Mouse (Mus musculus) midbrain, embryonic 15.5 days (tissue): ENCODE data around the gene Gm20390. TPM values are rescaled to one million over a fixed set of nuclear protein-coding genes. Genes with fewer than 3 reads are reported as not detected.
"Not testable (repeated sequence)": the region's sequence is repeated elsewhere in the genome, so short reads cannot be mapped to it uniquely, and the experiment has no call there.

ENCODE experiments used
- ATAC-seq: fragments of 200-750 bp; cut with Nextera tagmentation; replicated peaks from 2 replicates; pipeline ENCODE4 v1.8.0; 2017; ENCODE audit warnings: moderate TSS enrichment
- H3K27ac ChIP-seq: fragments of 300-500 bp; sonication (generic); 2 replicates; pipeline ENCODE4 v1.5.1; 2015; ENCODE audit warnings: mild to moderate bottlenecking, inconsistent platforms
- H3K27me3 ChIP-seq: fragments of 300-500 bp; sonication (generic); replicated peaks from 2 replicates; pipeline ENCODE4 v1.6.1; 2015; ENCODE audit warnings: inconsistent platforms
- H3K36me3 ChIP-seq: fragments of 300-500 bp; sonication (generic); replicated peaks from 2 replicates; pipeline ENCODE4 v1.6.1; 2015; ENCODE audit warnings: inconsistent platforms
- H3K4me1 ChIP-seq: fragments of 300-500 bp; sonication (generic); 2 replicates; pipeline ENCODE4 v1.6.1; 2015; ENCODE audit warnings: inconsistent platforms
- H3K4me2 ChIP-seq: fragments of 300-500 bp; sonication (generic); 2 replicates; pipeline ENCODE4 v1.6.1; 2015; ENCODE audit warnings: inconsistent platforms, mild to moderate bottlenecking, moderate library complexity
- H3K4me3 ChIP-seq: fragments of 300-500 bp; sonication (generic); 2 replicates; pipeline ENCODE4 v1.5.1; 2015; ENCODE audit warnings: mild to moderate bottlenecking, inconsistent platforms
- H3K9ac ChIP-seq: fragments of 300-500 bp; sonication (generic); 2 replicates; pipeline ENCODE4 v1.6.1; 2015; ENCODE audit warnings: mild to moderate bottlenecking, inconsistent platforms
- H3K9me3 ChIP-seq: fragments of 300-500 bp; sonication (generic); 2 replicates; pipeline ENCODE4 v1.6.1; 2016; ENCODE audit warnings: inconsistent platforms
- WGBS: fragments of 180-500 bp; shearing (Covaris S2); methylation state at CpG from one replicate; pipeline ENCODE4 v1.1.7; 2015; ENCODE audit warnings: mixed read lengths; 5-methylcytosine and 5-hydroxymethylcytosine counted together
- polyA plus RNA-seq: library from polyadenylated mRNA; unstranded; fragments of >200 nt; fragmentation: Nextera tagmentation; extraction: Ambion mirVana; gene quantifications from 2 replicates; pipeline ENCODE4 v1.2.1, GENCODE M21; 2015

The Gm20390 gene
- polyA plus RNA-seq, 1 experiment from 2014 or later, result 299 TPM

- ATAC-seq, result no peak
- no peak overlapping the region for H3K4me2 ChIP-seq
- no peaks in the 10 kb centered on the region for H3K27me3 ChIP-seq
- no peak overlapping the region for H3K27ac ChIP-seq
- no peak overlapping the region for H3K9ac ChIP-seq
- WGBS, result 86% methylated on average over 4 of the region's 4 CpGs
- H3K4me1 ChIP-seq, result peaks cover 16% of the 10 kb centered on the region
- peaks cover 45% of the 10 kb centered on the region for H3K36me3 ChIP-seq
- H3K4me3 ChIP-seq, result no peak overlapping the region
- H3K9me3 ChIP-seq, result no peaks in the 10 kb centered on the region
These were observed 10.3 kb downstream of the Gm20390 start for GRCm38 (mm10) chr11:93957746-93958145.

GRCm38 (mm10) chr11:93957031-93957555, 11.0 kb downstream of the Gm20390 start:
- ATAC-seq, result no peak
- Histone ChIP-seq H3K27me3 (no peaks in the 10 kb centered on the region), H3K9ac (no peak overlapping the region), H3K9me3 (no peaks in the 10 kb centered on the region), H3K4me1 (peaks cover 20% of the 10 kb centered on the region), H3K36me3 (peaks cover 39% of the 10 kb centered on the region), H3K4me3 (no peak overlapping the region), H3K4me2 (no peak overlapping the region), H3K27ac (no peak overlapping the region)
- WGBS, result 89% methylated on average over 2 of the region's 2 CpGs

GRCm38 (mm10) chr11:93956159-93956558, 11.9 kb downstream of the Gm20390 start, which contains the start of gene Nme2:
Gene Nme2, minus strand, starts transcription at chr11:93956259.
- ATAC-seq, result peak; percentile 43
- H3K4me3 ChIP-seq, result peak within 1 kb of the TSS; percentile 52
- no peaks in the 10 kb centered on the region for H3K9me3 ChIP-seq
- H3K27me3 ChIP-seq, result no peaks in the 10 kb centered on the region
- peak within 1 kb of the TSS; percentile 50 for H3K9ac ChIP-seq
- H3K27ac ChIP-seq, result peak within 1 kb of the TSS; percentile 68
- H3K4me2 ChIP-seq, result peak within 1 kb of the TSS; percentile 87
- peaks cover 31% of the 10 kb centered on the region for H3K36me3 ChIP-seq
- WGBS, result 4% methylated on average over 6 of the region's 6 CpGs
- peaks cover 20% of the 10 kb centered on the region for H3K4me1 ChIP-seq

DNA sequence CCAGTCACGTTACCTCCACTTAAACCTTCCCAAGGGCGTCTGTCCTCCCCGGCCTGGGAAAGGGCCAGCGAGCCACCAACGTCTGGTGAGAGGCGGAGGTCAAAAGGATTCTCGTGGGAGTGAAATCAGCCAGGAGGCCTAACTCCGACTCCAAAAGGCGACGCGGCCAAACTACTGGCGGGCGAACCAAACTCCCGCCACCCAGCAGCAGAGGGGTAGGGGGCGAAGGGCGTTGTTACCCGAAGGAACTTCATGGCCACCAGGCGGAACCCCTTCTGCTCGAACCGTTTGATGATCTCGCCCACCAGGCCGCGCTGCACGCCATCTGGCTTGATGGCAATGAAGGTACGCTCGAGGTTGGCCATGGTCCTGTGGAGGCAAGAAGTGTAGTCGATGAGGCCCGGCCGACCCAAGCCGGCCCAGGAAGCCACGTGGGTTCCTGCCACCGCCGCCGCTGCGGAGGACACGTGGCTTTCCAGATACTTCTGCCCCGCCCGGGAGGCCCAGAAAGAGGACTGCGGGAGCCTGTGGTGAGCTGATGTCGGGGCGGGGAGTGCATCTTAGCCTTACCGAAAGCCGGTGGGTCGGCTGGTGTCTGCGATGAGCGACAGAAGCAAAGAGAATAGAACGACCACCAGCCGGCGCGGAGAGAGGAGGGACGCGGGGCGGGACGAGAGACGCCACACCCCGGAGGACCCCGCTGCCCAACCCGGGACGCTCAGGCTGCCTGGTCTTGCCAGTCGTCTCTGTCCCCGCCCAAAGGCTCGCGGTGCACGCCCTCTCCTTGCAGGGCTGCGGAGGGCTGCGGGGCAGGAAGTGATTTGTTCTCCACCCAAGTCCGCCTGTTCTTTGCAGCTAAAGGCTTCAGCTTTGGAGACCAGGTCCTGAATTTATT, 12.6 kb downstream of the Gm20390 start:
- no peaks in the 10 kb centered on the region for H3K27me3 ChIP-seq
- peak overlapping the region; percentile 50 for H3K9ac ChIP-seq
- peak overlapping the region; percentile 52 for H3K4me3 ChIP-seq
- peaks cover 32% of the 10 kb centered on the region for H3K36me3 ChIP-seq
- H3K9me3 ChIP-seq, result no peaks in the 10 kb centered on the region
- peak; percentile 96 for ATAC-seq
- WGBS, result under 1% methylated on average over 67 of the region's 67 CpGs
- peaks cover 20% of the 10 kb centered on the region for H3K4me1 ChIP-seq
- H3K4me2 ChIP-seq, result peak overlapping the region; percentile 87
- peak overlapping the region; percentile 68 for H3K27ac ChIP-seq

- WGBS, result 49% methylated on average over 13 of the region's 13 CpGs
- Histone ChIP-seq H3K36me3 (peaks cover 27% of the 10 kb centered on the region), H3K9me3 (no peaks in the 10 kb centered on the region), H3K27me3 (no peaks in the 10 kb centered on the region), H3K9ac (peak overlapping the region; percentile 50), H3K4me2 (peak overlapping the region; percentile 87), H3K4me3 (peak overlapping the region; percentile 52), H3K27ac (peak overlapping the region; percentile 68; the same call in 1 of the 2 replicates), H3K4me1 (peaks cover 20% of the 10 kb centered on the region)
- peak; percentile 35 for ATAC-seq
These were observed 13.3 kb downstream of the Gm20390 start for GRCm38 (mm10) chr11:93954738-93955255.

- no peak overlapping the region for H3K4me2 ChIP-seq
- no peaks in the 10 kb centered on the region for H3K27me3 ChIP-seq
- peaks cover 20% of the 10 kb centered on the region for H3K4me1 ChIP-seq
- no peaks in the 10 kb centered on the region for H3K9me3 ChIP-seq
- 73% methylated on average over 5 of the region's 5 CpGs for WGBS
- H3K27ac ChIP-seq, result no peak overlapping the region
- H3K4me3 ChIP-seq, result no peak overlapping the region
- no peak for ATAC-seq
- H3K9ac ChIP-seq, result no peak overlapping the region
- H3K36me3 ChIP-seq, result peaks cover 14% of the 10 kb centered on the region
These were observed 15.7 kb downstream of the Gm20390 start for GRCm38 (mm10) chr11:93952376-93952775.

GRCm38 (mm10) chr11:93950045-93950444, 18.0 kb downstream of the Gm20390 start:
- H3K9ac ChIP-seq, result no peak overlapping the region
- H3K27me3 ChIP-seq, result no peaks in the 10 kb centered on the region
- no peak for ATAC-seq
- no peaks in the 10 kb centered on the region for H3K9me3 ChIP-seq
- peaks cover 14% of the 10 kb centered on the region for H3K36me3 ChIP-seq
- H3K4me3 ChIP-seq, result no peak overlapping the region
- no peak overlapping the region for H3K4me2 ChIP-seq
- 89% methylated on average over 1 of the region's 1 CpGs for WGBS
- no peak overlapping the region for H3K27ac ChIP-seq
- peaks cover 8% of the 10 kb centered on the region for H3K4me1 ChIP-seq

DNA sequence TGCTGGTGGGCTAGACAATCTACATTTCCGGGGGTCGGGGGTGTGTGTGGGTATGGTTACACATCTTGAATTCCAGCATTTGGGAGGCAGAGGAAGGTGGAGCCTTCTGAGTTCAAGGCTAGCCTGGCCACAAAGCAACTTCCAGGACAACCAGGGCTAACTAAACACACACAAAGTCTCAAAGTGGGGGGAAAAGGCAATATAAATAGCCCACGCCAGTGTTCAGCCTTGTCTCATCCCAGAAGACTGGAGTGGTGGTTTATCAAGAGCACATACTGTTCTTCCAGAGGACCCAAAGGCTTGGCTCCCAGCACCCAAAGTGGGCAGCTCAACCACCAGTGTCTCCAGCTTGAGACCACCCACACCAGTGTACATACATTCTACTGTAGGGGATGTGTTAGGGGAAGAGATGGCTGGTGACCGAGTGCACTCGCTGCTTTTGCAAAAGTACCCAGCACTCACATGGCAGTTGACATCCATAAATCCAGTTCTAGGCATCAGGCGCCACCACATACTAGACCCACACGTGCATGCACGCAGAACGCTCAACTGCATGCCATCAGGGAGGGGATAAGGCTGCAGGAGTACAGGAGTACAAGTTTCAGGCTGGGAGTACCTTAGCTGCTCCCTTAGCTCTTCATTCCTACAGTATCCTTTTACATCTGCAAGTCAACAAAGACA, 19.1 kb downstream of the Gm20390 start:
- no peak for ATAC-seq
- Histone ChIP-seq H3K4me2 (no peak overlapping the region), H3K9ac (no peak overlapping the region), H3K36me3 (peaks cover 16% of the 10 kb centered on the region), H3K4me1 (0 out of 2 replicates have a peak, but pooled peaks cover 4% of the 10 kb centered on the region), H3K4me3 (no peak overlapping the region), H3K9me3 (no peaks in the 10 kb centered on the region), H3K27ac (no peak overlapping the region), H3K27me3 (no peaks in the 10 kb centered on the region)
- WGBS, result 93% methylated on average over 9 of the region's 9 CpGs

DNA sequence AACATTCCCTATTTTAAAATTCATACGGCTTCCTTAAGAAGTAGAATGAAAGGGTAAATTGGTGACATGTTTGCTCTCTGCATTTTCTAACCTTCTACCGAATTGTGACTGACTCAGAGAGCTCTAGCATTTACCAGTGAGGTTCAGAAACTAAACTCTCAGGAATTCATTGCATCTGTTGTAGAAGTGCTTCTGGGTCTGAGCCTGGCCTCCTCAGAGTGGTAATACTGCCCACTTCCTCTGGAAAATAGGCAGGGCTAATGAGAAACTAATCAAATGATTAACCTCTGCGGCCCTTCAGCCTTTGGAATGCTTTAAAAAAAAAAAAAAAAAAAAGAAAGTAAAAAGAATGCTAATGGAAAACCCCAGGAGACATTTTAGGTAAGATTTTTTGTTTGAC, 23.1 kb downstream of the Gm20390 start:
- no peak overlapping the region for H3K27ac ChIP-seq
- H3K9ac ChIP-seq, result no peak overlapping the region
- 75% methylated on average over 3 of the region's 3 CpGs for WGBS
- H3K4me2 ChIP-seq, result no peak overlapping the region
- H3K36me3 ChIP-seq, result peaks cover 11% of the 10 kb centered on the region
- no peaks in the 10 kb centered on the region for H3K9me3 ChIP-seq
- H3K4me3 ChIP-seq, result no peak overlapping the region
- no peaks in the 10 kb centered on the region for H3K27me3 ChIP-seq
- ATAC-seq, result no peak
- H3K4me1 ChIP-seq, result no peaks in the 10 kb centered on the region

GRCm38 (mm10) chr11:93940906-93941305, 27.2 kb downstream of the Gm20390 start:
- 0 out of 2 replicates have a peak, but pooled peaks cover 15% of the 10 kb centered on the region for H3K36me3 ChIP-seq
- H3K27me3 ChIP-seq, result no peaks in the 10 kb centered on the region
- H3K9ac ChIP-seq, result no peak overlapping the region
- H3K27ac ChIP-seq, result no peak overlapping the region
- WGBS, result 92% methylated on average over 2 of the region's 2 CpGs
- H3K4me3 ChIP-seq, result no peak overlapping the region
- no peaks in the 10 kb centered on the region for H3K4me1 ChIP-seq
- H3K9me3 ChIP-seq, result no peaks in the 10 kb centered on the region
- no peak overlapping the region for H3K4me2 ChIP-seq
- no peak for ATAC-seq

DNA sequence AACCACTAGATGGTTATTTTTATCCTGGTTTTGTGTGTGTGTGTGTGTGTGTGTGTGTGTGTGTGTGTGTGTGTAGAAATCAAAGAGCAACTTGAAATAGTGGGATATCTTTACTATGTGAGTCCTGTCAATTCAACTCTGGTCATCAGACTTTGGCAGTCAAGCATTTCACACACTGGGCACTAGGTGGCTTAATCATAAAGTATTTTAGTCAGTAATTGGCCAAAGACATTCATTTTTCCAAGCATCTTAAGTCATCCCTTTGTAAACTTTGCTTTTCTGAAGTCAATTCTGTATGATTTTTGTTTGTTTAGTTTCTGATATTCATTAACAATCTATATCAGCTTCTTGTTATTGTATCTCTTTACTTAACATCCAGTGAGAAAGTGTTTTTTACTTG, 39.0 kb downstream of the Gm20390 start:
- no peak overlapping the region for H3K4me2 ChIP-seq
- H3K27me3 ChIP-seq, result no peaks in the 10 kb centered on the region
- peaks cover 46% of the 10 kb centered on the region for H3K36me3 ChIP-seq
- no peak for ATAC-seq
- H3K27ac ChIP-seq, result no peak overlapping the region
- H3K4me1 ChIP-seq, result no peaks in the 10 kb centered on the region
- H3K9ac ChIP-seq, result no peak overlapping the region
- no peaks in the 10 kb centered on the region for H3K9me3 ChIP-seq
- H3K4me3 ChIP-seq, result no peak overlapping the region

- not testable (repeated sequence) for H3K9me3 ChIP-seq, H3K4me1 ChIP-seq, H3K4me2 ChIP-seq, H3K27ac ChIP-seq, ATAC-seq, H3K27me3 ChIP-seq, H3K9ac ChIP-seq, H3K4me3 ChIP-seq
- WGBS, result 93% methylated on average over 2 of the region's 2 CpGs
- H3K36me3 ChIP-seq, result peaks cover 28% of the 10 kb centered on the region
These were observed 53.1 kb downstream of the Gm20390 start for GRCm38 (mm10) chr11:93915019-93915418.
